7 mouse cellular contexts compared by ENCODE assay signal in the genomic region with DNA sequence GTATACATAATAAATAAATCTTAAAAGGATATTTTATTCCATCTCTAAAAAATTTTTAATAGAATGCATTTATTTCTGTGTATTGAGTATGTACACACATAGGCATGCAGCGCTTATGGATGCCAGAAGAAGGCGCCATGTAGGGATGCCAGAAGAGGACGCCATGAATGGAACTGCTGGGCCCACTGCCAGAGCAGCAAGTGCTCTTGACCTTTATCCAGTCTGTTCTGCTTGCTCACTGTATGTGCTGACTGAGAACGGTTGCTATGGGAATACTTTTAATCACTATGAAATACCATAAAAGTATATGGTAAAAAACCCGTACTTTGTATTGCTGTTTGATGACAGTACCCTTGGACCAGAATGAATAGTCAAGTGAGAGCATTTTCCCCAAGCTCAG. TPM values are rescaled to one million over a fixed set of nuclear protein-coding genes. Genes with fewer than 3 reads are reported as not detected.
A peak's percentile ranks its signal among the peaks of the same experiment; 100 is the strongest.
DNase-seq lines count a peak whose midpoint lies in the region; ATAC-seq lines count a peak whose summit lies in the region.

No protein-coding gene starts in this region.

- peak overlapping the region; percentile 48 for H3K4me3 ChIP-seq in megakaryocyte, embryonic 14.5 days (replicated peaks)
- H3K4me3 ChIP-seq in forebrain, embryonic 13.5 days, result no peak overlapping the region

- H3K27ac ChIP-seq in forebrain, embryonic 13.5 days, result no peak overlapping the region

- peaks cover 11% of the 10 kb centered on the region for H3K36me3 ChIP-seq in megakaryocyte, embryonic 14.5 days (replicated peaks; ENCODE audit: low read length)
- H3K36me3 ChIP-seq in forebrain, embryonic 13.5 days (ENCODE audit: poor library complexity, severe bottlenecking), result peaks cover 9% of the 10 kb centered on the region; the same call in 1 of the 2 replicates

- H3K4me2 ChIP-seq in forebrain, embryonic 13.5 days, result no peak overlapping the region

- peak; percentile 86 for DNase-seq in adrenal gland, postnatal 14 days
- DNase-seq in heart, postnatal 36 days, result peak; percentile 28 to 40
- peak; percentile 77 for DNase-seq in lung, postnatal 14 days

- peaks cover 48% of the 10 kb centered on the region for H3K4me1 ChIP-seq in megakaryocyte, embryonic 14.5 days
- peaks cover 64% of the 10 kb centered on the region for H3K4me1 ChIP-seq in forebrain, embryonic 13.5 days

- no peaks in the 10 kb centered on the region for H3K9me3 ChIP-seq in megakaryocyte, embryonic 14.5 days
- no peaks in the 10 kb centered on the region for H3K9me3 ChIP-seq in forebrain, embryonic 13.5 days (replicated peaks)

- intact Hi-C loops in heart, postnatal 36 days (cut with DNase I), result no loop called here

- WGBS in forebrain, embryonic 13.5 days, result 68% methylated on average over 5 of the region's 5 CpGs

- ATAC-seq in megakaryocyte, adult 5-6 weeks (ENCODE audit: poor library complexity, severe bottlenecking), result no peak
- no peak for ATAC-seq in forebrain, embryonic 13.5 days
- no peak for ATAC-seq in inflammation-experienced regulatory T-cells, adult 6 months

- no peak overlapping the region for H3K9ac ChIP-seq in forebrain, embryonic 13.5 days

- H3K27me3 ChIP-seq in megakaryocyte, embryonic 14.5 days (replicated peaks), result no peaks in the 10 kb centered on the region
- H3K27me3 ChIP-seq in forebrain, embryonic 13.5 days, result no peaks in the 10 kb centered on the region

RNA-seq across cellular contexts. Expression of gene Enoph1, which starts 3.6 kb away (rescaled TPM):
- 17.0 and 25.2 TPM in 2 replicates for polyA plus RNA-seq in megakaryocyte, embryonic 14.5 days (2012; ENCODE audit: insufficient read depth, low replicate concordance)
- 32.5 and 35.1 TPM in 2 replicates for total RNA-seq in megakaryocyte, adult 5-6 weeks (2015)
- 35.4 and 36.5 TPM in 2 replicates for total RNA-seq in megakaryocyte, adult 5-6 weeks (2017)
- 25.3 and 29.6 TPM in 2 replicates for total RNA-seq in adrenal gland, postnatal 14 days (2021)
- 1 to 10 TPM; 6.5 to 8.6 TPM for total RNA-seq in heart, postnatal 36 days (2021)
- polyA plus RNA-seq in forebrain, embryonic 13.5 days (2015; fragmentation: Nextera tagmentation; extraction: Ambion mirVana), result 47.8 and 49.2 TPM in 2 replicates
- 10 to 100 TPM; 25.5 to 32.2 (median 30.2) TPM for polyA plus RNA-seq in inflammation-experienced regulatory T-cells, adult 6 months (2017; shearing (Covaris generic))

RNA-seq across cellular contexts. Expression of gene Hnrnpdl, which starts 3.9 kb away (rescaled TPM):
- 52.5 and 67.8 TPM in 2 replicates for polyA plus RNA-seq in megakaryocyte, embryonic 14.5 days (2012; ENCODE audit: insufficient read depth, low replicate concordance)
- 196 and 214 TPM in 2 replicates for total RNA-seq in megakaryocyte, adult 5-6 weeks (2015)
- total RNA-seq in megakaryocyte, adult 5-6 weeks (2017), result 356 and 360 TPM in 2 replicates
- 110 and 137 TPM in 2 replicates for total RNA-seq in adrenal gland, postnatal 14 days (2021)
- 10 to 100 TPM; 60.2 to 70.6 TPM for total RNA-seq in heart, postnatal 36 days (2021)
- 260 and 282 TPM in 2 replicates for polyA plus RNA-seq in forebrain, embryonic 13.5 days (2015; fragmentation: Nextera tagmentation; extraction: Ambion mirVana)
- 100 to 1,000 TPM; 121 to 134 (median 123) TPM for polyA plus RNA-seq in inflammation-experienced regulatory T-cells, adult 6 months (2017; shearing (Covaris generic))

Comparison
In these comparisons a context has a peak if more than half of its experiments do, and no peak if none do; other contexts are left out.
1. DNase-seq: peak in every context shown above with its lines; median percentile 86 in adrenal gland, postnatal 14 days; 77 in lung, postnatal 14 days; 34 in heart, postnatal 36 days.